Mouse (Mus musculus) embryo, embryonic 10 days (tissue): ENCODE measurements around the gene Fras1.
A peak's percentile ranks its signal among the peaks of the same experiment; 100 is the strongest.

ENCODE experiments used
- DNase-seq: peaks from one replicate; pipeline ENCODE4 v3.0.0-alpha.2; 2015; ENCODE audit warnings: low spot score

Gene Fras1

GRCm38 (mm10) chr5:96373567-96373985 lies at the start of gene Fras1:
Gene Fras1 (plus strand): TSS chr5:96373955.
- peak; percentile 73 for DNase-seq

- no peak for DNase-seq
Observed at GRCm38 (mm10) chr5:96331048-96331737, 42.6 kb upstream of the Fras1 start.

- no peak for DNase-seq
Observed at GRCm38 (mm10) chr5:96331738-96332070, 42.1 kb upstream of the Fras1 start.

GRCm38 (mm10) chr5:96333963-96334362 lies 39.8 kb upstream of the Fras1 start:
- DNase-seq, result peak; percentile 46

- no peak for DNase-seq
Observed at GRCm38 (mm10) chr5:96340564-96340963, 33.2 kb upstream of the Fras1 start.

- no peak for DNase-seq
Observed at GRCm38 (mm10) chr5:96344983-96345382, 28.8 kb upstream of the Fras1 start.

- no peak for DNase-seq
Observed at GRCm38 (mm10) chr5:96351963-96352362, 21.8 kb upstream of the Fras1 start.

- DNase-seq, result no peak
Observed at GRCm38 (mm10) chr5:96363950-96364349, 9.8 kb upstream of the Fras1 start.

GRCm38 (mm10) chr5:96365590-96365989 lies 8.2 kb upstream of the Fras1 start:
- no peak for DNase-seq

- DNase-seq, result no peak
Observed at GRCm38 (mm10) chr5:96367260-96367659, 6.5 kb upstream of the Fras1 start.

- DNase-seq, result no peak
Observed at GRCm38 (mm10) chr5:96373106-96373505, 649 bp upstream of the Fras1 start.

GRCm38 (mm10) chr5:96373986-96374901 lies 489 bp downstream of the Fras1 start:
- DNase-seq, result peak; percentile 78

- no peak for DNase-seq
Observed at GRCm38 (mm10) chr5:96375391-96375831, 1.7 kb downstream of the Fras1 start.

- no peak for DNase-seq
Observed at GRCm38 (mm10) chr5:96376216-96376615, 2.5 kb downstream of the Fras1 start.

GRCm38 (mm10) chr5:96386138-96386933 lies 12.6 kb downstream of the Fras1 start:
- DNase-seq, result no peak

- no peak for DNase-seq
Observed at GRCm38 (mm10) chr5:96388306-96388705, 14.6 kb downstream of the Fras1 start.

- DNase-seq, result no peak
Observed at GRCm38 (mm10) chr5:96389963-96390623, 16.3 kb downstream of the Fras1 start.

- no peak for DNase-seq
Observed at GRCm38 (mm10) chr5:96391086-96391485, 17.3 kb downstream of the Fras1 start.

GRCm38 (mm10) chr5:96394947-96395346 lies 21.2 kb downstream of the Fras1 start:
- DNase-seq, result no peak

- DNase-seq, result no peak
Observed at GRCm38 (mm10) chr5:96395786-96396650, 22.3 kb downstream of the Fras1 start.

- no peak for DNase-seq
Observed at GRCm38 (mm10) chr5:96402555-96402954, 28.8 kb downstream of the Fras1 start.
